Mouse (Mus musculus): Measurements from ENCODE around the gene Leng8. TPM values are rescaled to one million over a fixed set of nuclear protein-coding genes. Genes with fewer than 3 reads are reported as not detected.

Gene Leng8
- polyA plus RNA-seq, 2 experiments, result 45.8 to 365 TPM

DNA sequence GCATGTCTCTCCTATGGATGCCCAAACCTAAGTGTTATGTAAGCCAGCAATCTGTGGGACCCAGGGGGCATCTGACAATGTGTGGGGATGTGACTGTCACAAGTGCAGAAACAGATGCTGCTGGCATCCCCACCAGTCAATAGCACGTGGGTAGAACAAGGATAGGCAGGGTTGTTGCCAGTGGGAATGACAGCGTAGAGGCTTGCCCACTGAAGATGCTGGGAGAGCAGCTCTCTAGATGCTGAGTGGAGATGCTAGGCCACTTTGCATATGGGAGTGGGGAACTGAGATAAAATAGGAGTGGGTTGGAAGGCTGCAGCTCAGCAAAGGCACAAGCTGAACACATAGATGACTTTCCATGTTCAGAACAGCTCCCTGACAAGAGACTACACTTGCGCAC lies 4.3 kb upstream of the Leng8 start:
- TF ChIP-seq POLR2A (IDR thresholded peaks at IDR 0.05; ENCODE audit: borderline replicate concordance, extremely low read depth, insufficient read depth, insufficient read length), result no peak
- no peak overlapping the region for H3K9ac ChIP-seq (ENCODE audit: low read depth, low read length, severe bottlenecking)
- no peak overlapping the region for H3K27ac ChIP-seq (replicated peaks; ENCODE audit: low read depth, low read length)
- no peak for ATAC-seq (ENCODE audit: low FRiP score, low read depth)
- DNase-seq (ENCODE audit: low spot score), result no peak
- WGBS, result 92% methylated on average over 3 of the region's 3 CpGs
- no peak overlapping the region for H3K4me2 ChIP-seq (replicated peaks; ENCODE audit: low read depth, low read length, severe bottlenecking)
- H3K4me1 ChIP-seq (ENCODE audit: control insufficient read depth, insufficient read depth, low read length), result no peaks in the 10 kb centered on the region
- no peaks in the 10 kb centered on the region for H3K9me3 ChIP-seq (ENCODE audit: control insufficient read depth, low read length)
- no peaks in the 10 kb centered on the region for H3K27me3 ChIP-seq (ENCODE audit: control insufficient read depth, insufficient read depth, low read length)
- H3K36me3 ChIP-seq (ENCODE audit: control insufficient read depth, insufficient read depth, low read length), result no peaks in the 10 kb centered on the region
- no peak overlapping the region for H3K4me3 ChIP-seq (replicated peaks; ENCODE audit: low read length)

DNA sequence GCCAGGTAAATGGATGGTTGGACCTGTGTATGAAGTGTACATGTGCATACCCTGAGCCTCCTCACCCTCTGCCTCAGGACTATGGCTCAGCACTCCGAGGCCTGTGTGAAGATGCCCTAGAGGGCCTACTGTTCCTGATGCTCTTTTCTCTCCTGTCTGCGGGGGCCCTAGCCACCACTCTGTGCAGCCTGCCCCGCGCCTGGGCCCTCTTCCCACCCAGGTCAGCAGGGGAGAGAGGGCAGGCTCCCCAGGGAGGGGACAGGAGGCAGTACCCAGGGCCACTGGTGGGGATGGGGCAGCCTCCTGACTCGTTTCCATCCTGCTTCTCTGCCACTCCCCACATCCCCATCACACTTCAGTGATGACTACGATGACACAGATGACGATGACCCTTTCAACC lies 3.8 kb upstream of the Leng8 start:
- Histone ChIP-seq H3K4me3 (replicated peaks; ENCODE audit: low read length) (no peak overlapping the region), H3K9ac (ENCODE audit: low read depth, low read length, severe bottlenecking) (no peak overlapping the region), H3K4me2 (replicated peaks; ENCODE audit: low read depth, low read length, severe bottlenecking) (no peak overlapping the region), H3K36me3 (ENCODE audit: control insufficient read depth, insufficient read depth, low read length) (no peaks in the 10 kb centered on the region), H3K27ac (replicated peaks; ENCODE audit: low read depth, low read length) (no peak overlapping the region), H3K9me3 (ENCODE audit: control insufficient read depth, low read length) (no peaks in the 10 kb centered on the region), H3K27me3 (ENCODE audit: control insufficient read depth, insufficient read depth, low read length) (no peaks in the 10 kb centered on the region), H3K4me1 (ENCODE audit: control insufficient read depth, insufficient read depth, low read length) (peaks cover 3% of the 10 kb centered on the region; the same call in 1 of the 2 replicates)
- no peak for DNase-seq (ENCODE audit: low spot score)
- ATAC-seq (ENCODE audit: low FRiP score, low read depth), result no peak
- no peak for TF ChIP-seq POLR2A (IDR thresholded peaks at IDR 0.05; ENCODE audit: borderline replicate concordance, extremely low read depth, insufficient read depth, insufficient read length)
- 72% methylated on average over 6 of the region's 7 CpGs for WGBS

DNA sequence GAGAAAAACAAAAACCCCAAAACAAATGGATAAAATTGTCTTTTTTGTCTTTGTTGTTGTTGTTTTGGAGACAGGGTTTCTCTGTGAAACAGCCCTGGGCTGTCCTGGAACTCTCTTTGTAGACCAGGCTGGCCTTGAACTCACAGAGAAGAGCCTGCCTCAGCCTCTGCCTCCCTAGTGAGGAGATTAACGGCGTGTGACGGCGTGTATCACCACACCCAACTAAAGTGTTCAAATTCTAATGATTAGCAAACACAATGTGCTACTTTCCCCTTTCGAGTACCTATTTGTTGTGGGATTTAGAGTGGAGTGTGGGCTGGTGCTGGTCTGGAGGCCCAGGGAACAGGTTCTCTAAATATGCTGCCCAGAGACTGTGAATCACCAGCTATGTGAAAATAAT lies 1.9 kb upstream of the Leng8 start:
- H3K4me3 ChIP-seq (replicated peaks; ENCODE audit: low read length), result no peak overlapping the region
- no peaks in the 10 kb centered on the region for H3K9me3 ChIP-seq (ENCODE audit: control insufficient read depth, low read length)
- no peak overlapping the region for H3K27ac ChIP-seq (replicated peaks; ENCODE audit: low read depth, low read length)
- no peak overlapping the region for H3K9ac ChIP-seq (ENCODE audit: low read depth, low read length, severe bottlenecking)
- peaks cover 6% of the 10 kb centered on the region; the same call in 1 of the 2 replicates for H3K4me1 ChIP-seq (ENCODE audit: control insufficient read depth, insufficient read depth, low read length)
- TF ChIP-seq POLR2A (IDR thresholded peaks at IDR 0.05; ENCODE audit: borderline replicate concordance, extremely low read depth, insufficient read depth, insufficient read length), result no peak
- no peaks in the 10 kb centered on the region for H3K27me3 ChIP-seq (ENCODE audit: control insufficient read depth, insufficient read depth, low read length)
- H3K4me2 ChIP-seq (replicated peaks; ENCODE audit: low read depth, low read length, severe bottlenecking), result no peak overlapping the region
- H3K36me3 ChIP-seq (ENCODE audit: control insufficient read depth, insufficient read depth, low read length), result peaks cover 16% of the 10 kb centered on the region
- ATAC-seq (ENCODE audit: low FRiP score, low read depth), result no peak
- WGBS, result 91% methylated on average over 5 of the region's 5 CpGs
- no peak for DNase-seq (ENCODE audit: low spot score)

DNA sequence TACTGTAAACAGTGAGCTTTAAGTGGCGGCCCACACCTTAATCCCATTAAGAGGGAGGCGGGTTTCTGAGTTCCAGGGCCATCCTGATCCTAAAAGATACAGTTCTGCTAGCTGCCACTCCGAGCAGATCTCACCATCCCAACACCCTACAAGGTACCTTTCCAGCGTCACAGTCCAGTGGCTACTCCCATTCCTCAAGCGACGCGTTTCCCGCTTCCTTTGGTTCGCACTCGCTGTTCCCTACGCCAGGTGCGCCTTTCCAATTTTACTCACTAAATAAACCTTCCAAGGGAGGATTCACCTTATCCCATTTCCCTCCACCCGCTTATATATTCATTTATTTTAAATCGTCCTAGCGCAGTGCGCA lies 452 bp upstream of the Leng8 start:
- Histone ChIP-seq H3K4me3 (replicated peaks; ENCODE audit: low read length) (peak overlapping the region; percentile 91), H3K4me2 (replicated peaks; ENCODE audit: low read depth, low read length, severe bottlenecking) (peak overlapping the region; percentile 63), H3K36me3 (ENCODE audit: control insufficient read depth, insufficient read depth, low read length) (peaks cover 31% of the 10 kb centered on the region), H3K4me1 (ENCODE audit: control insufficient read depth, insufficient read depth, low read length) (peaks cover 6% of the 10 kb centered on the region; the same call in 1 of the 2 replicates), H3K9me3 (ENCODE audit: control insufficient read depth, low read length) (no peaks in the 10 kb centered on the region), H3K9ac (ENCODE audit: low read depth, low read length, severe bottlenecking) (peak overlapping the region; percentile 81), H3K27ac (replicated peaks; ENCODE audit: low read depth, low read length) (no peak overlapping the region; the same call in 1 of the 2 replicates), H3K27me3 (ENCODE audit: control insufficient read depth, insufficient read depth, low read length) (no peaks in the 10 kb centered on the region)
- ATAC-seq (ENCODE audit: low FRiP score, low read depth) (peak; percentile 5), DNase-seq (ENCODE audit: low spot score) (peak; percentile 23)
- no peak for TF ChIP-seq POLR2A (IDR thresholded peaks at IDR 0.05; ENCODE audit: borderline replicate concordance, extremely low read depth, insufficient read depth, insufficient read length)
- WGBS, result 0% methylated on average over 16 of the region's 16 CpGs

DNA sequence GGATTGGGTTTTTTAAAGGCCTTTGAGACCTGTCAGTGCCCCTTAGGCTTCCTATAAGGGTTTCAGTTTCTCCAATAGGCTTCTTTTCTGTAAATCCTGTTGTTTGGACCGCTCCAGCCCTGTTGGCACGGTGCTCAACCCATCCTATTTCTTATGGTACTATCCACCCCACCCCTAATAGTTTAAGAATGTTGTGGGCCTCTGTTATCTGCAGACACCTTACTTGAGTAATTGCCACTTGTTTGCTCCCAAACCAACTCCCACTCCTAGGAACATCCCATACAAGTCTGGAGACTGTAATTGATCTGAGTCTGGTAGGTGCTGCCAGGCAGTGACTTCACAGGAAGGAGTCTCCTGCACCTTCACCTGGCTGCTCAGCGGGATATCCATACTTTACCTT lies 907 bp downstream of the Leng8 start:
- ATAC-seq (ENCODE audit: low FRiP score, low read depth) (no peak), DNase-seq (ENCODE audit: low spot score) (no peak)
- 60% methylated on average over 3 of the region's 3 CpGs for WGBS
- TF ChIP-seq POLR2A (IDR thresholded peaks at IDR 0.05; ENCODE audit: borderline replicate concordance, extremely low read depth, insufficient read depth, insufficient read length), result no peak
- Histone ChIP-seq H3K4me1 (ENCODE audit: control insufficient read depth, insufficient read depth, low read length) (peaks cover 6% of the 10 kb centered on the region; the same call in 1 of the 2 replicates), H3K9me3 (ENCODE audit: control insufficient read depth, low read length) (no peaks in the 10 kb centered on the region), H3K4me2 (replicated peaks; ENCODE audit: low read depth, low read length, severe bottlenecking) (peak overlapping the region; percentile 67), H3K27ac (replicated peaks; ENCODE audit: low read depth, low read length) (no peak overlapping the region), H3K4me3 (replicated peaks; ENCODE audit: low read length) (peak overlapping the region; percentile 91), H3K36me3 (ENCODE audit: control insufficient read depth, insufficient read depth, low read length) (peaks cover 45% of the 10 kb centered on the region), H3K9ac (ENCODE audit: low read depth, low read length, severe bottlenecking) (peak overlapping the region; percentile 81), H3K27me3 (ENCODE audit: control insufficient read depth, insufficient read depth, low read length) (no peaks in the 10 kb centered on the region)

DNA sequence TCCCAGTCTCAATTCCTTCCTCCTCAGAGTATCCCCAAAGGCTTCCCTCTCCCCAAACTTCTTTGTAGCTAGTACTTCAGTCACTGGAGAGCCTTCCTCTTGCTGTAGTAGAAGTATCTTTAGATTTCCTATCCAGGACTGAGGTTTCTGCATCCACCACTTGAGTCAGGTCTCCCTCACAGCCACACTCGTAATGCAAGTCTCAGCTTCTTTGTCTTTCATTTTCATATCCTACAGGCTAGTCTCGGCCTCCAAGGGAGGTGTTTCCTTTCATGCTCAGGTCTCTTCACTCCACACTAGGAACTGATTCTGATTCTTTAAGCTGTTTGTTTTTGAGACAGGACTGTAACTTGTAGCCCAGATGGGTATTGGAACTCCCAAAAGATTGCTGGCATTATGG lies 1.3 kb downstream of the Leng8 start:
- Histone ChIP-seq H3K27me3 (ENCODE audit: control insufficient read depth, insufficient read depth, low read length) (no peaks in the 10 kb centered on the region), H3K27ac (replicated peaks; ENCODE audit: low read depth, low read length) (no peak overlapping the region), H3K4me2 (replicated peaks; ENCODE audit: low read depth, low read length, severe bottlenecking) (peak overlapping the region; percentile 67), H3K4me1 (ENCODE audit: control insufficient read depth, insufficient read depth, low read length) (peaks cover 6% of the 10 kb centered on the region; the same call in 1 of the 2 replicates), H3K36me3 (ENCODE audit: control insufficient read depth, insufficient read depth, low read length) (peaks cover 49% of the 10 kb centered on the region), H3K4me3 (replicated peaks; ENCODE audit: low read length) (peak overlapping the region; percentile 91; the same call in 1 of the 2 replicates), H3K9me3 (ENCODE audit: control insufficient read depth, low read length) (no peaks in the 10 kb centered on the region), H3K9ac (ENCODE audit: low read depth, low read length, severe bottlenecking) (no peak overlapping the region)
- no peak for TF ChIP-seq POLR2A (IDR thresholded peaks at IDR 0.05; ENCODE audit: borderline replicate concordance, extremely low read depth, insufficient read depth, insufficient read length)
- DNase-seq (ENCODE audit: low spot score) (no peak), ATAC-seq (ENCODE audit: low FRiP score, low read depth) (no peak)
- 91% methylated on average over 2 of the region's 2 CpGs for WGBS

Measured in limb, embryonic 14.5 days (tissue).